Mouse (Mus musculus) midbrain, embryonic 14.5 days (tissue): Measurements from ENCODE around the gene Spag6. TPM values are rescaled to one million over a fixed set of nuclear protein-coding genes. Genes with fewer than 3 reads are reported as not detected.

Source experiments
- ATAC-seq: fragments of 200-750 bp; cut with Nextera tagmentation; 2 replicates; pipeline ENCODE4 v1.8.0; 2017; ENCODE audit warnings: moderate number of reproducible peaks, moderate library complexity; ENCODE audit not compliant: low FRiP score, low TSS enrichment
- DNase-seq: peaks from one replicate; pipeline ENCODE4 v3.0.0-alpha.2; 2015
- H3K27ac ChIP-seq: fragments of 300-500 bp; sonication (generic); replicated peaks from 2 replicates; pipeline ENCODE4 v1.5.1; 2014; ENCODE audit warnings: mild to moderate bottlenecking, low read depth, low read length, moderate library complexity
- H3K27me3 ChIP-seq: fragments of 300-500 bp; sonication (generic); 2 replicates; pipeline ENCODE4 v1.6.1; 2014; ENCODE audit warnings: low read length, control low read depth, mixed read lengths; ENCODE audit not compliant: control insufficient read depth, insufficient read depth
- H3K36me3 ChIP-seq: fragments of 300-500 bp; sonication (generic); 2 replicates; pipeline ENCODE4 v1.6.1; 2014; ENCODE audit warnings: low read length, control low read depth; ENCODE audit not compliant: control insufficient read depth, insufficient read depth
- H3K4me1 ChIP-seq: fragments of 300-500 bp; sonication (generic); 2 replicates; pipeline ENCODE4 v1.6.1; 2014; ENCODE audit warnings: mild to moderate bottlenecking, antibody characterized with exemption, low read length, control low read depth; ENCODE audit not compliant: control insufficient read depth, insufficient read depth
- H3K4me2 ChIP-seq: fragments of 300-500 bp; sonication (generic); 2 replicates; pipeline ENCODE4 v1.6.1; 2014; ENCODE audit warnings: mild to moderate bottlenecking, low read length, moderate library complexity
- H3K4me3 ChIP-seq: fragments of 300-500 bp; sonication (generic); replicated peaks from 2 replicates; pipeline ENCODE4 v1.5.1; 2014; ENCODE audit warnings: low read depth, low read length
- H3K9ac ChIP-seq: fragments of 300-500 bp; sonication (generic); replicated peaks from 2 replicates; pipeline ENCODE4 v1.6.1; 2014; ENCODE audit warnings: mild to moderate bottlenecking, low read length, moderate library complexity
- H3K9me3 ChIP-seq: fragments of 300-500 bp; sonication (generic); 2 replicates; pipeline ENCODE4 v1.6.1; 2016; ENCODE audit warnings: low read length, control low read depth, mixed read lengths; ENCODE audit not compliant: control insufficient read depth
- WGBS: fragments of 180-500 bp; shearing (Covaris S2); extraction: QIAGEN DNeasy Blood & Tissue Kit; methylation state at CpG from one replicate; pipeline ENCODE4 v1.1.7; 2014; 5-methylcytosine and 5-hydroxymethylcytosine counted together
- polyA plus RNA-seq: library from polyadenylated mRNA; unstranded; fragments of >200 nt; fragmentation: Nextera tagmentation; extraction: Ambion mirVana; gene quantifications from 2 replicates; pipeline ENCODE4 v1.2.1, GENCODE M21; 2014

Gene Spag6
- polyA plus RNA-seq, 1 experiment from 2014 or later: 0.25 TPM

- H3K4me3 ChIP-seq: no peak overlapping the region
- H3K9ac ChIP-seq: no peak overlapping the region
- peaks cover 85% of the 10 kb centered on the region for H3K27me3 ChIP-seq
- H3K4me1 ChIP-seq: peaks cover 15% of the 10 kb centered on the region
- H3K4me2 ChIP-seq: no peak overlapping the region
- ATAC-seq (no peak), DNase-seq (no peak)
- no peak overlapping the region for H3K27ac ChIP-seq
- H3K36me3 ChIP-seq: peaks cover 25% of the 10 kb centered on the region
- 0 out of 2 replicates have a peak, but pooled peaks cover 3% of the 10 kb centered on the region for H3K9me3 ChIP-seq
- WGBS: 71% methylated on average over 5 of the region's 5 CpGs
Measured at GRCm38 (mm10) chr2:18684062-18684461, 9.8 kb upstream of the Spag6 start.

GRCm38 (mm10) chr2:18686386-18686785 is 7.4 kb upstream of the Spag6 start:
- no peak overlapping the region for H3K9ac ChIP-seq

GRCm38 (mm10) chr2:18686826-18687519 is 6.9 kb upstream of the Spag6 start:
- peaks cover 11% of the 10 kb centered on the region; the same call in 1 of the 2 replicates for H3K4me1 ChIP-seq
- DNase-seq: no peak
- H3K9me3 ChIP-seq: 0 out of 2 replicates have a peak, but pooled peaks cover 3% of the 10 kb centered on the region
- no peak overlapping the region for H3K4me2 ChIP-seq
- H3K9ac ChIP-seq: no peak overlapping the region
- peaks cover 25% of the 10 kb centered on the region for H3K36me3 ChIP-seq
- H3K27me3 ChIP-seq: peaks cover 75% of the 10 kb centered on the region
- no peak overlapping the region for H3K27ac ChIP-seq
- no peak for ATAC-seq
- WGBS: 15% methylated on average over 8 of the region's 8 CpGs
- H3K4me3 ChIP-seq: no peak overlapping the region

More at GRCm38 (mm10) chr2:18686386-18686785, 7.4 kb upstream of the Spag6 start:
- Histone ChIP-seq H3K9me3 (0 out of 2 replicates have a peak, but pooled peaks cover 3% of the 10 kb centered on the region), H3K27me3 (peaks cover 75% of the 10 kb centered on the region), H3K36me3 (peaks cover 25% of the 10 kb centered on the region), H3K4me1 (peaks cover 11% of the 10 kb centered on the region; the same call in 1 of the 2 replicates), H3K4me2 (no peak overlapping the region), H3K27ac (no peak overlapping the region), H3K4me3 (no peak overlapping the region)
- ATAC-seq (no peak), DNase-seq (no peak)
- WGBS: 40% methylated on average over 6 of the region's 6 CpGs

- DNase-seq (peak; percentile 28), ATAC-seq (no peak)
- Histone ChIP-seq H3K4me2 (no peak overlapping the region), H3K27me3 (peaks cover 75% of the 10 kb centered on the region), H3K36me3 (peaks cover 18% of the 10 kb centered on the region), H3K4me1 (peaks cover 11% of the 10 kb centered on the region; the same call in 1 of the 2 replicates), H3K4me3 (no peak overlapping the region), H3K9me3 (0 out of 2 replicates have a peak, but pooled peaks cover 3% of the 10 kb centered on the region), H3K9ac (no peak overlapping the region), H3K27ac (no peak overlapping the region)
- WGBS: 5% methylated on average over 9 of the region's 9 CpGs
Measured at GRCm38 (mm10) chr2:18687671-18688170, 6.1 kb upstream of the Spag6 start.

GRCm38 (mm10) chr2:18688286-18688685 is 5.5 kb upstream of the Spag6 start:
- Histone ChIP-seq H3K9ac (no peak overlapping the region), H3K27me3 (peaks cover 75% of the 10 kb centered on the region), H3K27ac (no peak overlapping the region), H3K4me2 (peak overlapping the region; percentile 84; the same call in 1 of the 2 replicates), H3K9me3 (0 out of 2 replicates have a peak, but pooled peaks cover 3% of the 10 kb centered on the region), H3K36me3 (peaks cover 14% of the 10 kb centered on the region), H3K4me3 (no peak overlapping the region; the same call in 1 of the 2 replicates), H3K4me1 (peaks cover 11% of the 10 kb centered on the region; the same call in 1 of the 2 replicates)
- 4% methylated on average over 6 of the region's 6 CpGs for WGBS
- ATAC-seq (no peak), DNase-seq (peak; percentile 36)

- Histone ChIP-seq H3K27me3 (peaks cover 75% of the 10 kb centered on the region), H3K4me1 (peaks cover 11% of the 10 kb centered on the region; the same call in 1 of the 2 replicates), H3K36me3 (peaks cover 11% of the 10 kb centered on the region), H3K9me3 (0 out of 2 replicates have a peak, but pooled peaks cover 3% of the 10 kb centered on the region), H3K4me2 (peak overlapping the region; percentile 84), H3K27ac (no peak overlapping the region), H3K9ac (no peak overlapping the region), H3K4me3 (peak overlapping the region; percentile 44)
- under 1% methylated on average over 45 of the region's 45 CpGs for WGBS
- DNase-seq (peak; percentile 79), ATAC-seq (no peak)
Measured at GRCm38 (mm10) chr2:18688708-18689063, 5.1 kb upstream of the Spag6 start.

- peak overlapping the region; percentile 44 for H3K4me3 ChIP-seq
- ATAC-seq (peak; percentile 15; the same call in 1 of the 2 replicates), DNase-seq (peak; percentile 74)
- peaks cover 75% of the 10 kb centered on the region for H3K27me3 ChIP-seq
- peak overlapping the region; percentile 84 for H3K4me2 ChIP-seq
- no peak overlapping the region for H3K27ac ChIP-seq
- WGBS: under 1% methylated on average over 51 of the region's 51 CpGs
- peaks cover 13% of the 10 kb centered on the region for H3K4me1 ChIP-seq
- H3K9ac ChIP-seq: no peak overlapping the region; the same call in 1 of the 2 replicates
- H3K9me3 ChIP-seq: 0 out of 2 replicates have a peak, but pooled peaks cover 3% of the 10 kb centered on the region
- peaks cover 4% of the 10 kb centered on the region for H3K36me3 ChIP-seq
Measured at GRCm38 (mm10) chr2:18689064-18689921, 4.5 kb upstream of the Spag6 start.

GRCm38 (mm10) chr2:18690055-18690691 is 3.7 kb upstream of the Spag6 start:
- Histone ChIP-seq H3K27me3 (peaks cover 73% of the 10 kb centered on the region), H3K9ac (peak overlapping the region; percentile 54; the same call in 1 of the 2 replicates), H3K4me1 (peaks cover 18% of the 10 kb centered on the region), H3K4me2 (peak overlapping the region; percentile 84), H3K36me3 (no peaks in the 10 kb centered on the region), H3K4me3 (peak overlapping the region; percentile 44), H3K27ac (no peak overlapping the region), H3K9me3 (0 out of 2 replicates have a peak, but pooled peaks cover 3% of the 10 kb centered on the region)
- peak; percentile 71 for ATAC-seq
- under 1% methylated on average over 58 of the region's 58 CpGs for WGBS
- peak; percentile 87 for DNase-seq
